Mouse (Mus musculus): ENCODE measurements around the gene Htr6. TPM values are rescaled to one million over a fixed set of nuclear protein-coding genes. Genes with fewer than 3 reads are reported as not detected.

Htr6 gene
- polyA plus RNA-seq, 1 experiment from 2014 or later = 0.30 TPM

DNA sequence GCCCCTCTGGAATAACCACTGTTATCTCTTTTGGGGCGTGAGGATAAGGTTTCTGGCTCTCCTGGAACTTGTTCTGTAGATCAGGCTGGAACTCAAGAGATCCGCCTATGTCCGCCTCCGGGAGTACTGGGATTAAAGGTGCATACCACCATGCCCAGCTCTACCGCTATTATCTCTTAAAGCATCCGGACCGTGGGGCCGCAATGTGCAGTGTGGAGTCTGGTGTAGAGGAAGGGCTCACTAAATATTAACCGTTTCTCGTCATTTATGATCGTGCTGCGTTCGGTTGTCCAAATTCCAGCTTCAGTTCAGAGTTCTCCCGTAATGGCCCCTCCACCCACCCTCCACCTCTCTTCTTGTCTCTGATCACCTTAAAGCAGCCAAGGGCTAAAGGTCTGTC, 57.0 kb downstream of the Htr6 start:
- no peak overlapping the region for H3K4me3 ChIP-seq (ENCODE audit: low read depth, low read length)
- no peak for ATAC-seq
- no peaks in the 10 kb centered on the region for H3K36me3 ChIP-seq (ENCODE audit: control insufficient read depth, insufficient read depth, low read length)
- no peaks in the 10 kb centered on the region for H3K4me1 ChIP-seq (ENCODE audit: control insufficient read depth, insufficient read depth, low read length)
- H3K27me3 ChIP-seq (replicated peaks; ENCODE audit: control insufficient read depth, insufficient read depth, low read length) = no peaks in the 10 kb centered on the region
- no peak overlapping the region for H3K4me2 ChIP-seq (ENCODE audit: low read length)
- no peak overlapping the region for H3K27ac ChIP-seq (ENCODE audit: low read depth, low read length)
- DNase-seq (ENCODE audit: low spot score) = no peak
- 0 out of 2 replicates have a peak, but pooled peaks cover 4% of the 10 kb centered on the region for H3K9me3 ChIP-seq (replicated peaks; ENCODE audit: control insufficient read depth, low read length)
- 92% methylated on average over 14 of the region's 14 CpGs for WGBS
- H3K9ac ChIP-seq (ENCODE audit: low read length) = no peak overlapping the region

DNA sequence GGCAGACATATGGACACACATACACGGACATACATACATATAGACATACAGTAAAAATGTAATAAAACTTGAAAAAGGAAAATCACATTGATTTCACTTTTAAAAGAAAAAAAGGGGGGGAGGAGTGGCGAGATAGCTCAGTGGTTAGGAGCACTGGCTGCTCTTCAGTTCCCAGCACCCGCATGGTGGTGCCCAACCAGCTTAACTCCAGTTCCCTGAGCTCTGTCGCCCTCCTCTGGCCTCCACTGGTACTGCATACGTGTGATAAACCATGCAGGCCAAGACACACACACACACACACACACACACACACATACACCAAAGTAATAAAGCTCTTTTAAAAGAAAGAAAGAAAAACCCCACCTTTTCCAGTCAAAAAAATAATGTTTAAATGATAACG, 60.6 kb downstream of the Htr6 start:
- no peak for DNase-seq (ENCODE audit: low spot score)
- H3K36me3 ChIP-seq (ENCODE audit: control insufficient read depth, insufficient read depth, low read length) = no peaks in the 10 kb centered on the region

GRCm38 (mm10) chr4:139013281-139013680, 62.1 kb downstream of the Htr6 start:
- H3K4me1 ChIP-seq (ENCODE audit: control insufficient read depth, insufficient read depth, low read length) = no peaks in the 10 kb centered on the region
- no peak overlapping the region for H3K4me3 ChIP-seq (ENCODE audit: low read depth, low read length)
- no peak overlapping the region for H3K4me2 ChIP-seq (ENCODE audit: low read length)
- DNase-seq (ENCODE audit: low spot score) = no peak
- no peak overlapping the region for H3K9ac ChIP-seq (ENCODE audit: low read length)
- WGBS = 87% methylated on average over 11 of the region's 11 CpGs
- 0 out of 2 replicates have a peak, but pooled peaks cover 4% of the 10 kb centered on the region for H3K9me3 ChIP-seq (replicated peaks; ENCODE audit: control insufficient read depth, low read length)
- no peak overlapping the region for H3K27ac ChIP-seq (ENCODE audit: low read depth, low read length)
- ATAC-seq = no peak
- H3K27me3 ChIP-seq (replicated peaks; ENCODE audit: control insufficient read depth, insufficient read depth, low read length) = no peaks in the 10 kb centered on the region
- H3K36me3 ChIP-seq (ENCODE audit: control insufficient read depth, insufficient read depth, low read length) = no peaks in the 10 kb centered on the region

More for the DNA sequence above, 60.6 kb downstream of the Htr6 start:
- Histone ChIP-seq H3K4me2 (ENCODE audit: low read length) (no peak overlapping the region), H3K9ac (ENCODE audit: low read length) (no peak overlapping the region), H3K4me1 (ENCODE audit: control insufficient read depth, insufficient read depth, low read length) (no peaks in the 10 kb centered on the region), H3K4me3 (ENCODE audit: low read depth, low read length) (no peak overlapping the region), H3K27ac (ENCODE audit: low read depth, low read length) (no peak overlapping the region), H3K9me3 (replicated peaks; ENCODE audit: control insufficient read depth, low read length) (0 out of 2 replicates have a peak, but pooled peaks cover 4% of the 10 kb centered on the region), H3K27me3 (replicated peaks; ENCODE audit: control insufficient read depth, insufficient read depth, low read length) (no peaks in the 10 kb centered on the region)
- WGBS = 84% methylated on average over 6 of the region's 6 CpGs
- ATAC-seq = no peak

- H3K4me2 ChIP-seq (ENCODE audit: low read length) = no peak overlapping the region
- no peak overlapping the region for H3K4me3 ChIP-seq (ENCODE audit: low read depth, low read length)
- 96% methylated on average over 13 of the region's 13 CpGs for WGBS
- H3K27ac ChIP-seq (ENCODE audit: low read depth, low read length) = no peak overlapping the region
- no peak overlapping the region for H3K9ac ChIP-seq (ENCODE audit: low read length)
- H3K4me1 ChIP-seq (ENCODE audit: control insufficient read depth, insufficient read depth, low read length) = no peaks in the 10 kb centered on the region
- ATAC-seq (no peak), DNase-seq (ENCODE audit: low spot score) (no peak)
- H3K27me3 ChIP-seq (replicated peaks; ENCODE audit: control insufficient read depth, insufficient read depth, low read length) = no peaks in the 10 kb centered on the region
- H3K9me3 ChIP-seq (replicated peaks; ENCODE audit: control insufficient read depth, low read length) = 0 out of 2 replicates have a peak, but pooled peaks cover 4% of the 10 kb centered on the region
- no peaks in the 10 kb centered on the region for H3K36me3 ChIP-seq (ENCODE audit: control insufficient read depth, insufficient read depth, low read length)
Measured at GRCm38 (mm10) chr4:139011201-139011702, 64.1 kb downstream of the Htr6 start.

Other genes with a start within 250 kb of the Htr6 start
- gene Pla2g5, start 212.1 kb downstream of the Htr6 start, polyA plus RNA-seq (2014; fragmentation: Nextera tagmentation; extraction: Ambion mirVana) = 0.67 and 1.0 TPM in 2 replicates
- gene Gm13030, start 201.6 kb downstream of the Htr6 start, polyA plus RNA-seq (2014; fragmentation: Nextera tagmentation; extraction: Ambion mirVana) = not detected in 2 replicates
- gene Pla2g2e, start 197.6 kb downstream of the Htr6 start, polyA plus RNA-seq (2014; fragmentation: Nextera tagmentation; extraction: Ambion mirVana) = not detected in 2 replicates
- 2.3 and 2.4 TPM in 2 replicates for gene Otud3, start 161.6 kb downstream of the Htr6 start, polyA plus RNA-seq (2014; fragmentation: Nextera tagmentation; extraction: Ambion mirVana)
- not detected in 2 replicates for gene Rnf186, start 108.5 kb downstream of the Htr6 start, polyA plus RNA-seq (2014; fragmentation: Nextera tagmentation; extraction: Ambion mirVana)
- 0.68 and 0.70 TPM in 2 replicates for gene Tmco4, start 102.7 kb downstream of the Htr6 start, polyA plus RNA-seq (2014; fragmentation: Nextera tagmentation; extraction: Ambion mirVana)
- gene Nbl1, start 17.4 kb upstream of the Htr6 start, polyA plus RNA-seq (2014; fragmentation: Nextera tagmentation; extraction: Ambion mirVana) = 22.3 and 29.8 TPM in 2 replicates
- 411 and 472 TPM in 2 replicates for gene Minos1, start 55.5 kb upstream of the Htr6 start, polyA plus RNA-seq (2014; fragmentation: Nextera tagmentation; extraction: Ambion mirVana)
- 272 and 278 TPM in 2 replicates for gene Capzb, start 117.3 kb upstream of the Htr6 start, polyA plus RNA-seq (2014; fragmentation: Nextera tagmentation; extraction: Ambion mirVana)
- gene Pqlc2, start 235.1 kb upstream of the Htr6 start, polyA plus RNA-seq (2014; fragmentation: Nextera tagmentation; extraction: Ambion mirVana) = 8.9 and 10.5 TPM in 2 replicates
- gene Akr7a5, start 235.2 kb upstream of the Htr6 start, polyA plus RNA-seq (2014; fragmentation: Nextera tagmentation; extraction: Ambion mirVana) = 56.6 and 59.4 TPM in 2 replicates